Mouse (Mus musculus) erythroblast, embryonic 14.5 days (primary cell): Measurements from ENCODE around the gene Gpr149. TPM values are rescaled to one million over a fixed set of nuclear protein-coding genes. Genes with fewer than 3 reads are reported as not detected.

Source experiments
- H3K27me3 ChIP-seq: 2 replicates; pipeline ENCODE4 v1.6.1; 2012; ENCODE audit warnings: inconsistent platforms; ENCODE audit not compliant: control insufficient read depth
- H3K36me3 ChIP-seq: 2 replicates; pipeline ENCODE4 v1.6.1; 2012; ENCODE audit warnings: mild to moderate bottlenecking, inconsistent platforms; ENCODE audit not compliant: control insufficient read depth
- H3K4me1 ChIP-seq: 2 replicates; pipeline ENCODE4 v1.6.1; 2012; ENCODE audit warnings: inconsistent platforms; ENCODE audit not compliant: control insufficient read depth
- H3K4me3 ChIP-seq: replicated peaks from 2 replicates; pipeline ENCODE3; 2012; ENCODE audit warnings: moderate library complexity, mild to moderate bottlenecking, inconsistent platforms
- H3K9me3 ChIP-seq: 2 replicates; pipeline ENCODE4 v1.6.1; 2012; ENCODE audit warnings: low read length, inconsistent platforms, mixed read lengths; ENCODE audit not compliant: control insufficient read depth
- GATA1 ChIP-seq: IDR thresholded peaks from 2 replicates; pipeline ENCODE4 v1.6.1; 2012; ENCODE audit warnings: low read length, inconsistent platforms, mixed read lengths
- TAL1 ChIP-seq: IDR thresholded peaks from 3 replicates; pipeline ENCODE4 v1.6.1; 2012; ENCODE audit warnings: low read length, inconsistent platforms, mixed read lengths
- polyA plus RNA-seq: library from polyadenylated mRNA; stranded (reverse); fragments of >175 nt; gene quantifications from 2 replicates; pipeline ENCODE4 v1.2.3, GENCODE M21; 2012

The Gpr149 gene
- polyA plus RNA-seq = not detected in 2 replicates

GRCm38 (mm10) chr3:62604973-62605372, at the start of gene Gpr149:
Gene Gpr149, minus strand, starts transcription at chr3:62605140.
- no peaks in the 10 kb centered on the region for H3K4me1 ChIP-seq
- H3K36me3 ChIP-seq = no peaks in the 10 kb centered on the region
- peaks cover 9% of the 10 kb centered on the region; the same call in 1 of the 2 replicates for H3K27me3 ChIP-seq
- TF ChIP-seq GATA1 (no peak), TAL1 (no peak)
- H3K9me3 ChIP-seq = no peaks in the 10 kb centered on the region; the same call in 1 of the 2 replicates
- H3K4me3 ChIP-seq = no peak within 1 kb of the TSS

GRCm38 (mm10) chr3:62650551-62650950, 45.6 kb upstream of the Gpr149 start:
- no peaks in the 10 kb centered on the region for H3K36me3 ChIP-seq
- TF ChIP-seq TAL1 (no peak), GATA1 (no peak)
- H3K27me3 ChIP-seq = no peaks in the 10 kb centered on the region
- no peaks in the 10 kb centered on the region for H3K9me3 ChIP-seq
- no peaks in the 10 kb centered on the region for H3K4me1 ChIP-seq
- H3K4me3 ChIP-seq = no peak overlapping the region

- Histone ChIP-seq H3K36me3 (no peaks in the 10 kb centered on the region), H3K9me3 (no peaks in the 10 kb centered on the region), H3K4me3 (no peak overlapping the region), H3K4me1 (no peaks in the 10 kb centered on the region), H3K27me3 (no peaks in the 10 kb centered on the region)
- TF ChIP-seq GATA1 (no peak), TAL1 (no peak)
These were observed 5.9 kb upstream of the Gpr149 start for GRCm38 (mm10) chr3:62610861-62611260.

- Histone ChIP-seq H3K4me3 (no peak overlapping the region), H3K4me1 (no peaks in the 10 kb centered on the region), H3K9me3 (no peaks in the 10 kb centered on the region; the same call in 1 of the 2 replicates), H3K36me3 (no peaks in the 10 kb centered on the region), H3K27me3 (peaks cover 9% of the 10 kb centered on the region; the same call in 1 of the 2 replicates)
- TF ChIP-seq TAL1 (no peak), GATA1 (no peak)
These were observed 991 bp upstream of the Gpr149 start for GRCm38 (mm10) chr3:62605931-62606330.

DNA sequence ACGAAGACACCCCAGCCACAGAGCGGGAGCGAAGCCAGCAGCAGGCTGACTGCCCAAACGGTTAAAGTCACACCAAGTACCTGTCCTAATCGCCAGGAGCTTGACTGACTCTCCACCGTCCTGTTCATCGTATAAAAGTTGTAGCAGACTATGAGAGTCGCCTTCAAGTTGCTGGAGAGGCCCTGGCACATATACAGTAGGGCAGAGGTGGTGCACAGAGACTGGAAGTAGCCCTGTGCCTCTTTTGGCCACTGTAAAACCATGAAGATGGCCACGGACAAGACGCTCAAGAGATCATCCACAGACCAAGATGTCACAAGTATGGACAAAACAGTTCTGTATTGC, 921 bp downstream of the Gpr149 start:
- Histone ChIP-seq H3K4me3 (no peak overlapping the region), H3K9me3 (no peaks in the 10 kb centered on the region; the same call in 1 of the 2 replicates), H3K27me3 (peaks cover 9% of the 10 kb centered on the region; the same call in 1 of the 2 replicates), H3K36me3 (no peaks in the 10 kb centered on the region), H3K4me1 (no peaks in the 10 kb centered on the region)
- TF ChIP-seq TAL1 (no peak), GATA1 (no peak)

DNA sequence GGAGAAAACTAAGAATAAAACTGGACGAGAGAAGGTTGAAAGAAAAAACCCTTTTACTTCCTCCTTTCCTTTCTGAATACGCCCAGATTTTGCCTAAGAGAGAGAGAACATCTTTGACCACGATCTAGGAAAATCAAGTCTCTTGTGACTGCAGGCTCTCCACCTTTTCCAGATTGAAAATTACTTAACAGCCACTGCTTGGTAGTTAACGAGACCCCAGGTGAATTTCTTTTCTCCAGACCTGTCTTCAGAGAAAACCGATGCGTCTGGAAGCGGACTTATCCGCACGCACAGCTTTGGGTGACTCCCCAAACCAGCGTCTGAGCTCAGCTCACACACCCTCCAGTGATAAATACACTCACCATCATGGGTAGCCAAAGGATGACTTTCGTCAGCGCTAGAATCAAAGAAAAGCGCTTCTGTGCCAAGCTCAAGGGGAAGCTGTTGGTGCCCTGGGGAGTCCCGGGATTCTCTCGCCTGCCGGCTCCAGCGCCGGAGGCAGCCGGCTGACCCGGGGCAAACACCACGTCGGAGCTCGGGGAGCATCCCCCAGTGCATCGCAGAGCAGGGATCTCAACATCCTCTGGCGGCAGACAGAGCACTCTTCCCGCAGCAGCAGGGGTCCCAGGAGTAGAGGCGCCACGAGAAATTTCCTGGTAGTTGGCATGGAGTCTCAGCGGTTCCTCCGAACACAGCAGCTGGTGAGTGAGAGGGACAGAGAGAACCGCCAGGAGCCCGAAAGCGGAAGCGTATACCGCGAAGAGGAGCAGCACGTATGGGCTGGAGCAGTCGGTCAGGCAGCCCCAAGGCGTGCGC, 1.5 kb downstream of the Gpr149 start:
- peaks cover 9% of the 10 kb centered on the region; the same call in 1 of the 2 replicates for H3K27me3 ChIP-seq
- no peak for TF ChIP-seq TAL1
- no peak for TF ChIP-seq GATA1
- H3K36me3 ChIP-seq = no peaks in the 10 kb centered on the region
- no peaks in the 10 kb centered on the region for H3K4me1 ChIP-seq
- H3K9me3 ChIP-seq = no peaks in the 10 kb centered on the region; the same call in 1 of the 2 replicates
- no peak overlapping the region for H3K4me3 ChIP-seq

DNA sequence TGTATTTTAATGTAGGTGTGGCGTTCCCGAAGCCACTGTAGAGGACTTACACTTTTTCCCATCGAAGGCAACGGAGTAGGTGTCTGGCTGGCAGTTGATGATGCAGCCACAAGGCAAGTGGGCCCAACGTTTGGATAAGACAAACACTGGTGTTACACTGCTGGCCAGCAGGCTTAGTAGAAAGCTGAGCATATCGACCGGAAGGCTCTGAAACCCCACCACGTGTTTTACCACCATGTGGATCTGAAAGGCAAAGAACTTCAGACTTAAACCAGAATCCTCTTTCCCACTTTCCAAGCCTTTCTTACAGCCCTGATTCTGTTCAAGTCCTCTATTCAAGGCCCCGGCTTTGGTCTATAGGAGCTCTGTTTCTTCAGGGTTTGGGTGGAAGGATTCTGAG, 2.5 kb downstream of the Gpr149 start:
- Histone ChIP-seq H3K27me3 (peaks cover 9% of the 10 kb centered on the region; the same call in 1 of the 2 replicates), H3K9me3 (no peaks in the 10 kb centered on the region; the same call in 1 of the 2 replicates), H3K4me3 (no peak overlapping the region), H3K4me1 (no peaks in the 10 kb centered on the region), H3K36me3 (no peaks in the 10 kb centered on the region)
- TF ChIP-seq GATA1 = no peak
- TF ChIP-seq TAL1 = no peak

GRCm38 (mm10) chr3:62594842-62595241, 10.1 kb downstream of the Gpr149 start:
- TF ChIP-seq GATA1 = no peak
- no peak for TF ChIP-seq TAL1
- Histone ChIP-seq H3K36me3 (no peaks in the 10 kb centered on the region), H3K4me1 (no peaks in the 10 kb centered on the region), H3K4me3 (no peak overlapping the region), H3K9me3 (no peaks in the 10 kb centered on the region), H3K27me3 (no peaks in the 10 kb centered on the region)

DNA sequence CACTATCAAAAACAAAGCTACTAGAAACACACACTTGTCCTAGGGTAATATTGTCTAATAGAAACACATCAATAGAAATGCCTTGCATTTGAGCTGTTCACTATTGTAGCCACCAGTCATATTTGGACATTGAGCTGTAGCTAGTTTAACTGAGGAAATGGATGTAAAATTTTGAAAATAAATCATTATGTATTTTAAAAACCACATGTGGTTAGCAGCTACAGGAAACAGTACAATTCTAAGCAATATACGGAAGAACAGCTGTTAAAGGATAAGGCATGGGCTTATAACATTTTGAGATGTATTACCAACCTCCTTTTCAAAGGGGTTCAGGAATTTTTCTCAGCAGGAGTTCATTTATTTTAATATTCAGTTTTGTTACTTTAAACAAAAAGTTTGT, 19.9 kb downstream of the Gpr149 start:
- Histone ChIP-seq H3K9me3 (no peaks in the 10 kb centered on the region), H3K4me3 (no peak overlapping the region), H3K4me1 (no peaks in the 10 kb centered on the region), H3K27me3 (no peaks in the 10 kb centered on the region), H3K36me3 (no peaks in the 10 kb centered on the region)
- TF ChIP-seq TAL1 (no peak), GATA1 (no peak)

GRCm38 (mm10) chr3:62527593-62527992, 77.3 kb downstream of the Gpr149 start:
- Histone ChIP-seq H3K36me3 (no peaks in the 10 kb centered on the region), H3K27me3 (no peaks in the 10 kb centered on the region), H3K4me3 (no peak overlapping the region), H3K4me1 (no peaks in the 10 kb centered on the region), H3K9me3 (no peaks in the 10 kb centered on the region)
- no peak for TF ChIP-seq TAL1
